Mouse (Mus musculus): ENCODE data around the gene Utrn. TPM values are rescaled to one million over a fixed set of nuclear protein-coding genes. Genes with fewer than 3 reads are reported as not detected.
"Not testable (repeated sequence)": the region's sequence is repeated elsewhere in the genome, so short reads cannot be mapped to it uniquely, and the experiment has no call there.

Utrn gene
- total RNA-seq, 1 experiment from 2014 or later: 63.7 TPM

DNA sequence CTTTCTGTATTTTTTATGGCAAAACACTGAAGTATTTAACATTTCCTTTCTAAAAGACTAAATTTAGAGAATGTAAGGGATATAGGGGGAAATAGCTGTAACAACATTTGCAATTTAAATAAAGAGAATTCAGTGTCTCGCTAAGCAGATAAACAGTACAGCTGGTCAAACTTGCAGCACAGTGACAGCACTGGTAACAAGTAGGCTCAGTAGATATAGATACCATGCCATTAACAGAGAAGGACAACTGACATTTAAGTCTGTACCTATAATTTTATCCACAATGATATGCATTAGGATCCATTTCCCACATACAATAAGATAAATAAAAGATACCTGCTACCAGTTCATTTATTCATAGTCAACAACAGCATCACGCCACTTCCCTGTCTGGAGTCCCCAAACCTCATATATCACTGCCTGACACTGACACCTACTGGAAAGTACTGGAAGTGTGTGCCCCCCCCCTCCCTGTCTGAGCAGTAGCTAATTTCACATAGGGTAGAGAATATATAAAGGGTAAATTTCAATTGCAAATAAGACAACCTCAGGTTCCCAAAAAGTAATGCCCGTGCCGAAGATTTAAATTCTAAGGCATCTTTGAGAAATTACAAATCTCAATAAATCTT, 256.8 kb downstream of the Utrn start:
- peak; percentile 88 to 89 for ATAC-seq (replicated peaks in 1 of 2; ENCODE audit: insufficient read depth in 1 of 2, low FRiP score in 2 of 2, low TSS enrichment in 1 of 2, low read depth in 1 of 2, poor library complexity in 2 of 2, severe bottlenecking in 2 of 2)

- no peak for ATAC-seq (replicated peaks in 1 of 2; ENCODE audit: insufficient read depth in 1 of 2, low FRiP score in 2 of 2, low TSS enrichment in 1 of 2, low read depth in 1 of 2, poor library complexity in 2 of 2, severe bottlenecking in 2 of 2)
Observed at GRCm38 (mm10) chr10:12609896-12610295, 259.3 kb downstream of the Utrn start.

- no peak for ATAC-seq (replicated peaks in 1 of 2; ENCODE audit: insufficient read depth in 1 of 2, low FRiP score in 2 of 2, low TSS enrichment in 1 of 2, low read depth in 1 of 2, poor library complexity in 2 of 2, severe bottlenecking in 2 of 2)
Observed at GRCm38 (mm10) chr10:12608634-12609033, 260.5 kb downstream of the Utrn start.

- ATAC-seq (replicated peaks in 1 of 2; ENCODE audit: insufficient read depth in 1 of 2, low FRiP score in 2 of 2, low TSS enrichment in 1 of 2, low read depth in 1 of 2, poor library complexity in 2 of 2, severe bottlenecking in 2 of 2): not testable (repeated sequence)
Observed at GRCm38 (mm10) chr10:12607180-12607579, 262.0 kb downstream of the Utrn start.

DNA sequence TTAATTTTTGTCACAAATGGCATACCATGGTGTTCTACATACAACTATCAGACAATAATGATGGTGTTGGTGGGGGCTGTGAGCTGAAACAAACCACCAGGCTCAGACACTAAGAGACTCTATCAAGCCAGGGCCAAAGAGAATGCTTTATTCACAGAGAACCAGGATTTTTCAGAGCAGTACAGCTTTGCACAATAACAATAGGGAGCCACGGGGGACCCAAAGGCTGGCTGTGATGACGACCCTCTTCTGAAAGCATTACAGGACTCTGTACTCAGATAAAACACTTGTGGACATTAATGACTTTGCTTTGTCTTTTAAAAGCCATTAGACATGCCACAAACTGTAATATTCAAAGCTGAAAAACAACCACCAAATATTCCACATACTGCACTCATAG, 273.8 kb downstream of the Utrn start:
- no peak for ATAC-seq (replicated peaks in 1 of 2; ENCODE audit: insufficient read depth in 1 of 2, low FRiP score in 2 of 2, low TSS enrichment in 1 of 2, low read depth in 1 of 2, poor library complexity in 2 of 2, severe bottlenecking in 2 of 2)

DNA sequence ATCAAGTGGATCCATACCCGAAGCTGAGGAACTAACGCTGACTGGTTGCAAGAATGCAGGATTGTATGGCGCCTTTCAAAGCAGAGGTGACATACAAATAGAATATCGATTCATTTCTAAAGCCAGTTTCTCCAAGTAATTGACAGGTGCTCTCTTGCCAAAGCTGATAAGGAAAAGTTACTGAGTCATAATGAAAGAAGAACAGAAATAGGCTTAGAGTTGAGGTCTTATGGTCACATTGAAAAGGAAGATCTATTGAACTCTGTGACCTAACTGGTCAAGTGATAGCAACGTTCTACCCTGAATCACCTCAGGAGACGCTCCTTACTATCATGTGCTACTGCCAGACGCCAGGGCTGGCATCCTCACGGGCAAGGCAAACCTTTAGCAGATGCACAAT, 274.2 kb downstream of the Utrn start:
- ATAC-seq (replicated peaks in 1 of 2; ENCODE audit: insufficient read depth in 1 of 2, low FRiP score in 2 of 2, low TSS enrichment in 1 of 2, low read depth in 1 of 2, poor library complexity in 2 of 2, severe bottlenecking in 2 of 2): no peak

DNA sequence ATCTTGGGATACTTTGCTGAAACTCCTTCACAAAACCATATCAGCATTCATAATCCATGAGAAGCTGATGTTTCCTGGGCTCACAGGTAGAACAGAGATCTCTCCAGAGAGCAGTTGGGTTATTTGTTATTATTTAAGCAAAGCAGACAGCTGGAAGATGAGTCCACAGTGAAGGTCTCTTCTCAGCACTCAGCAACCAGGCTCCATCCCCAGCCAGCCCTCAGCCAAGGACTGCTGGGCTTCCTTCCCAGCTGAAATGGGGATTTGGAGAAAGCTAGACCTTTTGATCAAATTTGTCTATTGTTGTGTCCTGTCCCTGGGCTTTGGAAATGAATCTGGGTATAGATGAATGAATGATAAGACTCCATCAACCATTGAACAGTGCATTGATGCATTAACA, 276.1 kb downstream of the Utrn start:
- ATAC-seq (replicated peaks in 1 of 2; ENCODE audit: insufficient read depth in 1 of 2, low FRiP score in 2 of 2, low TSS enrichment in 1 of 2, low read depth in 1 of 2, poor library complexity in 2 of 2, severe bottlenecking in 2 of 2): no peak

DNA sequence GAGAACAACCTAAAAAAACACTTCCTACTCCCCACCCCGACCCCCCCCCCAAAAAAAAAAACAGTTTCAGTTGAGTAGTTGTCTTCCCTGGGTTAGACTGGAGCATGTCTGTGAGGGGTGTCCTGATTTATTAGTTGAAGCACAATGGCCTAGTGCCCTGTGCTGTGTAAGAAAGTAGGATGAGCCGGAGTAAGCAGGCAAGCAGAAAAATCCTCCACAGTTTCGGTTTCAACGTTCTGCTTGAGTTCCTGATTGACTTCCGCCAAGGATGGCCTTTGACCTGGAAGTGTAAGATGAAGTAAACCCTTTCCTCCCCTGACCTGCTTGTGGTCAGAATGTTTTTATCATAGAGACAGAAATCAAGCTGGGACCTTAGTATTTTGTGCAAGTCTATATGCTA, 277.2 kb downstream of the Utrn start:
- ATAC-seq (replicated peaks in 1 of 2; ENCODE audit: insufficient read depth in 1 of 2, low FRiP score in 2 of 2, low TSS enrichment in 1 of 2, low read depth in 1 of 2, poor library complexity in 2 of 2, severe bottlenecking in 2 of 2): no peak

GRCm38 (mm10) chr10:12588051-12588450, 281.1 kb downstream of the Utrn start:
- no peak for ATAC-seq (replicated peaks in 1 of 2; ENCODE audit: insufficient read depth in 1 of 2, low FRiP score in 2 of 2, low TSS enrichment in 1 of 2, low read depth in 1 of 2, poor library complexity in 2 of 2, severe bottlenecking in 2 of 2)

DNA sequence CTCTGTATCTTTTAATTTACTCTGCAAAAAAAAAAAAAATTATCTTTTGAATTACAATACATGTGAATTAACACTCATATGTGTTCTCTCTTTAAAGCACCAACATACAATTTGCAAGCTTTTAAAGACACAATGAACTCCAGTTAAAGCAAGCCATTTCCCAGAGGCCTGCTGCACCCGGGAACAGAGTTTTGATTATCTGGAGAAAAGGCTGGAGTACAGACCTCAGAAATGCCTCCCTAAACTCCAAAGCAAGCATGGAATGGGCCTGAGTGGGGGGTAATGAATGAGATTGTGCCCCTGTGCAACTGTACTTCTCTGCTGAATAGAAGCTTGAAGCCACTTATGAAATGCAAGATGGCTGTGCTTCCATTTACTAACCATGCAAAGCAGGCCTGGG, 281.8 kb downstream of the Utrn start:
- ATAC-seq (replicated peaks in 1 of 2; ENCODE audit: insufficient read depth in 1 of 2, low FRiP score in 2 of 2, low TSS enrichment in 1 of 2, low read depth in 1 of 2, poor library complexity in 2 of 2, severe bottlenecking in 2 of 2): no peak

GRCm38 (mm10) chr10:12586825-12587224, 282.3 kb downstream of the Utrn start:
- ATAC-seq (replicated peaks in 1 of 2; ENCODE audit: insufficient read depth in 1 of 2, low FRiP score in 2 of 2, low TSS enrichment in 1 of 2, low read depth in 1 of 2, poor library complexity in 2 of 2, severe bottlenecking in 2 of 2): no peak

- ATAC-seq (replicated peaks in 1 of 2; ENCODE audit: insufficient read depth in 1 of 2, low FRiP score in 2 of 2, low TSS enrichment in 1 of 2, low read depth in 1 of 2, poor library complexity in 2 of 2, severe bottlenecking in 2 of 2): no peak
Observed at GRCm38 (mm10) chr10:12586200-12586599, 283.0 kb downstream of the Utrn start.

DNA sequence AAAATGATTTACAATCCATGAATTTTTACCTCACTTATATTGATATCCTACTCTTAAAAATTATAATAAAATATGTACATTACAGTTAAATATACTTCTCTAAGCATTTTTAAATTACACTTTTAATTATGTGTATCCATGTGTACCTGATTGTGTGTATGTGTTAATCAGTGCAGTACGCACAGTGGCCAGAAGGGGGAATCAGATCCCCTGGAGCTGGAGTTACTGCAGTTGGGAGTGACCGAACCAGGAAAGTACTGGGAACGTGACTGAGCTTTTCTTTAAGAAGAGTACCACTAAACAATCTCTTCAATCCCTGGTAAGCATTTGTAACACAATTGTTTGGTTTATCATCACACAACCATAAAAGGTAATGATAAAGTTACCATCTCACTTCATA, 285.7 kb downstream of the Utrn start:
- no peak for ATAC-seq (replicated peaks in 1 of 2; ENCODE audit: insufficient read depth in 1 of 2, low FRiP score in 2 of 2, low TSS enrichment in 1 of 2, low read depth in 1 of 2, poor library complexity in 2 of 2, severe bottlenecking in 2 of 2)

DNA sequence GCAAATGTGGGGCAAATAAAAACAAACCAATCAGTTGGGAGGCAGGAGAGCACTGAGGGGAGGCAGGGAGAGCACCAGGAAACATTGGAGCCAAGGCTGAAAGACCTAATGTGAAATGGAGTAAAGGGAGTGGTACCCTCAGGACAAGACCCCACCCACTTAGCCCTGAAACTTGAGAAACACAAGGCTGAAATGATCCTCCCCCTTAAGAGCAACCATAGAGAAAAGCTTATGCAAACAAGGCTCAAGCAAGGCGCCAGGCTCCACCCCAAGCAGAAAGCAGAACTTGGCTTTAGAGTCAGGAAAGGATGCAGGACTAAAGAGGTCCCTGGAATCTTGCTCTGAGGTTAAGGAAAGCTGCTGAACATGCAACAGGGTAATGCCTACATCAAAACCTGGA, 290.1 kb downstream of the Utrn start:
- ATAC-seq (replicated peaks in 1 of 2; ENCODE audit: insufficient read depth in 1 of 2, low FRiP score in 2 of 2, low TSS enrichment in 1 of 2, low read depth in 1 of 2, poor library complexity in 2 of 2, severe bottlenecking in 2 of 2): peak; percentile 71 to 76

- ATAC-seq (replicated peaks in 1 of 2; ENCODE audit: insufficient read depth in 1 of 2, low FRiP score in 2 of 2, low TSS enrichment in 1 of 2, low read depth in 1 of 2, poor library complexity in 2 of 2, severe bottlenecking in 2 of 2): no peak
Observed at GRCm38 (mm10) chr10:12575849-12576435, 293.2 kb downstream of the Utrn start.

DNA sequence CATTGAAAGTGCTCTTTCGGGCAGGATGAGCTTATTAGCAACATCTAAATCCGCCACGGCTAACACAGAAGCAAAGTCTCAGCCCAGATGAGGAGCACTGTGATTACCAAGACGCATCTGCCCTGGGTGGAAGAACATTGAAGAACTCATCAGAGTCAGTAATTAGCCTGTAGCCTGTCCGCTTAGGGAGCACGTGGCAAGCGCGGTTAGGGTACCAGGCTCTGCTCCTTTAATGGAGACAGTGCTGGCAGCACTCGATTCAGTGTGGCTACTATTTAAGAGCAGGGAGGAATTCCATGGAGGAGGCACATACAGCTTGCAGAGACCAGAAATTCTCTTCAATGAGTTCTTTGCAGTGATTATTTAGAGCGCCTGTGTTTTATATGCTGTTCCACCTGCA, 294.4 kb downstream of the Utrn start:
- ATAC-seq (replicated peaks in 1 of 2; ENCODE audit: insufficient read depth in 1 of 2, low FRiP score in 2 of 2, low TSS enrichment in 1 of 2, low read depth in 1 of 2, poor library complexity in 2 of 2, severe bottlenecking in 2 of 2): no peak

- ATAC-seq (replicated peaks in 1 of 2; ENCODE audit: insufficient read depth in 1 of 2, low FRiP score in 2 of 2, low TSS enrichment in 1 of 2, low read depth in 1 of 2, poor library complexity in 2 of 2, severe bottlenecking in 2 of 2): peak; percentile 82 to 84
Observed at GRCm38 (mm10) chr10:12573601-12574000, 295.6 kb downstream of the Utrn start.

DNA sequence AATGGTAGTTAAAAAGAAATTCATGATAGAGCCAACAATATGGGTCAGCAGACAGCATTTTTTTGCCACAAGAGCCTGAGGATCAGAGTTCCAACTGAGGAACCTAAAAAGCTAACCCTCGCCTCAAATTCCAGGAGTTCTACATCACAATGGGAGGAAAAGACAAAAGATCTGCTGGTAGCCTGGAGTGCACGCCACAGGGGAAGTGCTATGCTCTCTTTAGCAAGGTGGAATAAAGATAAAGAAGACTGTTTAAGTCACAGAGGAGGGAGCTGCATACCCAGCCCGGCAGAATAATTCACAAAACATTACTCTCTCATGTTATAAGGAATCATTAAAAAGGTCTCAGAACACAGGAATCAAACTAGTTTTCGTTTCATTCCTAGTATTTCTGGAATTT, 296.4 kb downstream of the Utrn start:
- ATAC-seq (replicated peaks in 1 of 2; ENCODE audit: insufficient read depth in 1 of 2, low FRiP score in 2 of 2, low TSS enrichment in 1 of 2, low read depth in 1 of 2, poor library complexity in 2 of 2, severe bottlenecking in 2 of 2): no peak

- no peak for ATAC-seq (replicated peaks in 1 of 2; ENCODE audit: insufficient read depth in 1 of 2, low FRiP score in 2 of 2, low TSS enrichment in 1 of 2, low read depth in 1 of 2, poor library complexity in 2 of 2, severe bottlenecking in 2 of 2)
Observed at GRCm38 (mm10) chr10:12564425-12564824, 304.7 kb downstream of the Utrn start.
